Mouse (Mus musculus) naive thymus-derived CD4-positive, alpha-beta T cell, adult 2 months (primary cell): ENCODE data around the gene Cphx3.
"Not testable (repeated sequence)": the region's sequence is repeated elsewhere in the genome, so short reads cannot be mapped to it uniquely, and the experiment has no call there.

ENCODE experiments used
- DNase-seq: peaks from one replicate; pipeline ENCODE4 v3.0.0-alpha.2; 2011; ENCODE audit warnings: low read depth

Cphx3 gene

GRCm38 (mm10) chr14:26081997-26082396 lies at the start of gene Cphx3:
TSS of gene Cphx3 (plus strand) at chr14:26082297.
- not testable (repeated sequence) for DNase-seq

- not testable (repeated sequence) for DNase-seq
Measured at GRCm38 (mm10) chr14:26034364-26034763, 47.7 kb upstream of the Cphx3 start.

GRCm38 (mm10) chr14:26035439-26035838 lies 46.7 kb upstream of the Cphx3 start:
- DNase-seq, result not testable (repeated sequence)

- not testable (repeated sequence) for DNase-seq
Measured at GRCm38 (mm10) chr14:26042611-26043010, 39.5 kb upstream of the Cphx3 start, which contains the start of gene Gm9780. TSS of gene Gm9780 (minus strand) at chr14:26042711.

GRCm38 (mm10) chr14:26045007-26045406 lies 37.1 kb upstream of the Cphx3 start:
- not testable (repeated sequence) for DNase-seq

- not testable (repeated sequence) for DNase-seq
Measured at GRCm38 (mm10) chr14:26047026-26047425, 35.1 kb upstream of the Cphx3 start.

GRCm38 (mm10) chr14:26048767-26049166 lies 33.3 kb upstream of the Cphx3 start:
- not testable (repeated sequence) for DNase-seq

- DNase-seq, result not testable (repeated sequence)
Measured at GRCm38 (mm10) chr14:26058184-26058583, 23.9 kb upstream of the Cphx3 start.

GRCm38 (mm10) chr14:26059362-26059761 lies 22.7 kb upstream of the Cphx3 start:
- DNase-seq, result not testable (repeated sequence)

- not testable (repeated sequence) for DNase-seq
Measured at GRCm38 (mm10) chr14:26066574-26067324, 15.3 kb upstream of the Cphx3 start.

- DNase-seq, result not testable (repeated sequence)
Measured at GRCm38 (mm10) chr14:26067325-26067633, 14.8 kb upstream of the Cphx3 start, which contains the start of gene Tmem254c. TSS of gene Tmem254c (minus strand) at chr14:26067355.

GRCm38 (mm10) chr14:26076620-26077390 lies 5.3 kb upstream of the Cphx3 start:
- DNase-seq, result not testable (repeated sequence)

- DNase-seq, result not testable (repeated sequence)
Measured at GRCm38 (mm10) chr14:26081216-26081615, 881 bp upstream of the Cphx3 start, which contains the start of gene Cphx2. TSS of gene Cphx2 (plus strand) at chr14:26081516.

- DNase-seq, result not testable (repeated sequence)
Measured at GRCm38 (mm10) chr14:26097622-26098021, 15.5 kb downstream of the Cphx3 start.

GRCm38 (mm10) chr14:26118150-26118549 lies 36.1 kb downstream of the Cphx3 start, which contains the start of gene Duxbl2:
TSS of gene Duxbl2 (plus strand) at chr14:26118349.
- DNase-seq, result not testable (repeated sequence)

- not testable (repeated sequence) for DNase-seq
Measured at GRCm38 (mm10) chr14:26118550-26119000, 36.5 kb downstream of the Cphx3 start.

GRCm38 (mm10) chr14:26119095-26119494 lies 37.0 kb downstream of the Cphx3 start:
- DNase-seq, result not testable (repeated sequence)

GRCm38 (mm10) chr14:26147095-26147494 lies 65.0 kb downstream of the Cphx3 start:
- DNase-seq, result not testable (repeated sequence)

- not testable (repeated sequence) for DNase-seq
Measured at GRCm38 (mm10) chr14:26156032-26156431, 73.9 kb downstream of the Cphx3 start.

GRCm38 (mm10) chr14:26161156-26161555 lies 79.1 kb downstream of the Cphx3 start:
- not testable (repeated sequence) for DNase-seq

- not testable (repeated sequence) for DNase-seq
Measured at GRCm38 (mm10) chr14:26162423-26162822, 80.3 kb downstream of the Cphx3 start.

- DNase-seq, result not testable (repeated sequence)
Measured at GRCm38 (mm10) chr14:26165266-26165665, 83.2 kb downstream of the Cphx3 start.
